Mouse (Mus musculus): ENCODE measurements around the gene P2ry6.
A peak's percentile ranks its signal among the peaks of the same experiment; 100 is the strongest.

Gene P2ry6

GRCm38 (mm10) chr7:100911246-100911770, 63.1 kb downstream of the P2ry6 start:
- no peak for DNase-seq

- DNase-seq: peak; percentile 40
Measured at GRCm38 (mm10) chr7:100908567-100908966, 65.9 kb downstream of the P2ry6 start.

- DNase-seq: no peak
Measured at GRCm38 (mm10) chr7:100908061-100908460, 66.4 kb downstream of the P2ry6 start.

- peak; percentile 77 for DNase-seq
Measured at GRCm38 (mm10) chr7:100907231-100907630, 67.2 kb downstream of the P2ry6 start.

- no peak for DNase-seq
Measured at GRCm38 (mm10) chr7:100906029-100906789, 68.2 kb downstream of the P2ry6 start.

GRCm38 (mm10) chr7:100905037-100905436, 69.4 kb downstream of the P2ry6 start:
- DNase-seq: no peak

- no peak for DNase-seq
Measured at GRCm38 (mm10) chr7:100904612-100905011, 69.8 kb downstream of the P2ry6 start.

GRCm38 (mm10) chr7:100902451-100903137, 71.9 kb downstream of the P2ry6 start:
- no peak for DNase-seq

GRCm38 (mm10) chr7:100897828-100898227, 76.6 kb downstream of the P2ry6 start:
- no peak for DNase-seq

GRCm38 (mm10) chr7:100894833-100895226, 79.6 kb downstream of the P2ry6 start:
- no peak for DNase-seq

GRCm38 (mm10) chr7:100894057-100894832, 80.2 kb downstream of the P2ry6 start:
- peak; percentile 45 for DNase-seq

GRCm38 (mm10) chr7:100893249-100894056, 81.0 kb downstream of the P2ry6 start:
- no peak for DNase-seq

Data from thymus, postnatal 14 days (tissue).